Mouse (Mus musculus): ENCODE results near the gene Rassf2.

- TF ChIP-seq CTCF (IDR thresholded peaks at IDR 0.05; ENCODE audit: control insufficient read depth, insufficient read depth, low read length) (no peak), POLR2A (IDR thresholded peaks at IDR 0.05; ENCODE audit: borderline replicate concordance, control insufficient read depth, low read depth, low read length) (no peak)
These were observed 23.2 kb downstream of the Rassf2 start for GRCm38 (mm10) chr2:132006561-132007474.

Data from bone marrow, adult 2 months (tissue).